Mouse (Mus musculus) CH12.LX (cell line): ENCODE results near the gene Tulp1.
A peak's percentile ranks its signal among the peaks of the same experiment; 100 is the strongest.

ENCODE experiments used
- CTCF ChIP-seq, 2 experiments: IDR thresholded peaks in 1 of 2; conservative IDR thresholded peaks in 1 of 2; 2 replicates each; pipeline ENCODE4 v1.5.1; 2011 to 2012; ENCODE audit warnings: low read depth in 2 of 2, low read length in 2 of 2, improper control_type of control experiment in 1 of 2, inconsistent platforms in 1 of 2, mild to moderate bottlenecking in 1 of 2, moderate library complexity in 1 of 2
- E2F4 ChIP-seq: IDR thresholded peaks from 2 replicates; pipeline ENCODE4 v1.6.1; 2011; ENCODE audit warnings: low read depth, low read length, improper control_type of control experiment; ENCODE audit not compliant: insufficient replicate concordance
- ELF1 ChIP-seq: IDR thresholded peaks from 2 replicates; pipeline ENCODE4 v1.6.1; 2014; ENCODE audit warnings: low read depth, mild to moderate bottlenecking, inconsistent platforms, low read length, improper control_type of control experiment
- EP300 ChIP-seq: IDR thresholded peaks from 2 replicates; pipeline ENCODE4 v1.6.1; 2011; ENCODE audit warnings: low read length, improper control_type of control experiment
- GABPA ChIP-seq: IDR thresholded peaks from 2 replicates; pipeline ENCODE4 v1.6.1; 2012; ENCODE audit warnings: low read depth, low read length, improper control_type of control experiment, inconsistent platforms; ENCODE audit not compliant: insufficient replicate concordance
- HCFC1 ChIP-seq: IDR thresholded peaks from 2 replicates; pipeline ENCODE4 v1.6.1; 2012; ENCODE audit warnings: low read depth, mild to moderate bottlenecking, inconsistent platforms, low read length, improper control_type of control experiment
- JUN ChIP-seq: IDR thresholded peaks from 2 replicates; pipeline ENCODE4 v1.6.1; 2011; ENCODE audit warnings: low read depth, mild to moderate bottlenecking, low read length, improper control_type of control experiment, moderate library complexity; ENCODE audit not compliant: insufficient read depth
- MEF2A ChIP-seq: IDR thresholded peaks from 2 replicates; pipeline ENCODE4 v1.6.1; 2014; ENCODE audit warnings: low read depth, mild to moderate bottlenecking, inconsistent platforms, low read length, improper control_type of control experiment, borderline replicate concordance
- POLR2A ChIP-seq: IDR thresholded peaks from 2 replicates; pipeline ENCODE4 v1.6.1; 2011; ENCODE audit warnings: low read depth, mild to moderate bottlenecking, improper control_type of control experiment, low read length
- USF1 ChIP-seq: IDR thresholded peaks from 2 replicates; pipeline ENCODE4 v1.6.1; 2014; ENCODE audit warnings: low read depth, mild to moderate bottlenecking, inconsistent platforms, low read length, improper control_type of control experiment

- TF ChIP-seq CTCF (conservative IDR thresholded peaks at IDR 0.05 in 1 of 2, IDR thresholded peaks at IDR 0.05 in 1 of 2; ENCODE audit: low read depth in 2 of 2, low read length in 2 of 2): peak; percentile 84 to 91
- TF ChIP-seq ELF1: peak; percentile 15; the same call in 1 of the 2 replicates
- TF ChIP-seq E2F4: no peak
- no peak for TF ChIP-seq MEF2A
- TF ChIP-seq HCFC1: no peak
- no peak for TF ChIP-seq POLR2A
- no peak for TF ChIP-seq EP300
- no peak for TF ChIP-seq JUN
- TF ChIP-seq GABPA: no peak
- no peak for TF ChIP-seq USF1
These were observed 3.4 kb upstream of the Tulp1 start for GRCm38 (mm10) chr17:28368449-28368848.
